Mouse (Mus musculus): ENCODE data around the gene Ttc39d.

Ttc39d gene

GRCm38 (mm10) chr17:80267065-80267464, 59.8 kb downstream of the Ttc39d start:
- no peak for DNase-seq (ENCODE audit: low spot score in 2 of 2)
